Mouse (Mus musculus) urinary bladder, postnatal 36 days (tissue): ENCODE results near the gene A830018L16Rik.
"Not testable (repeated sequence)": the region's sequence is repeated elsewhere in the genome, so short reads cannot be mapped to it uniquely, and the experiment has no call there.

Experiments used
- DNase-seq, 2 experiments: peaks; one replicate each; pipeline ENCODE4 v3.0.0; 2022; ENCODE audit warnings: low spot score in 2 of 2, mixed read lengths in 1 of 2

Gene A830018L16Rik

GRCm38 (mm10) chr1:12000557-12000956, 586.7 kb downstream of the A830018L16Rik start:
- DNase-seq = no peak

- no peak for DNase-seq
Observed at GRCm38 (mm10) chr1:12008789-12009550, 595.1 kb downstream of the A830018L16Rik start.

- no peak for DNase-seq
Observed at GRCm38 (mm10) chr1:12009551-12009846, 595.6 kb downstream of the A830018L16Rik start.

- no peak for DNase-seq
Observed at GRCm38 (mm10) chr1:12010607-12011006, 596.7 kb downstream of the A830018L16Rik start.

GRCm38 (mm10) chr1:12020646-12021045, 606.7 kb downstream of the A830018L16Rik start:
- DNase-seq = not testable (repeated sequence)
